Comparison of ENCODE assay signal across 10 mouse cellular contexts in genomic region chr10:9821299-9821698, GRCm38 (mm10).
A peak's percentile ranks its signal among the peaks of the same experiment; 100 is the strongest.
DNase-seq lines count a peak whose midpoint lies in the region; ATAC-seq lines count a peak whose summit lies in the region.
"Had no signal": no experiment of that assay in that cellular context is flagged by ENCODE, and none has a peak within 500 bp of the region (broad histone marks: within the 10 kb centered on the region; RNA-seq: fewer than 3 reads in every experiment).

No protein-coding gene starts in this region.

- intact Hi-C loops in left cerebral cortex, postnatal 36 days (cut with DNase I) = no loop called here

- DNase-seq in kidney, adult 11 months = peak; percentile 12
- peak; percentile 77 for DNase-seq in CD4-positive, CD25-positive, alpha-beta regulatory T cell, adult 2 months (ENCODE audit: low read depth, low spot score)
- DNase-seq in brain, adult 2 months (ENCODE audit: low read depth, low spot score) = peak; percentile 63
- DNase-seq in lung, postnatal 10 days = peak; percentile 13
- DNase-seq in left cerebral cortex, postnatal 36 days (ENCODE audit: low spot score in 2 of 2) = no peak
- DNase-seq in embryo, embryonic 11 days = no peak
- no peak for DNase-seq in spleen, postnatal 4 days (ENCODE audit: low spot score in 2 of 2)

- H3K36me3 ChIP-seq in kidney, embryonic 14.5 days (ENCODE audit: control insufficient read depth, insufficient read depth, low read length) = no peaks in the 10 kb centered on the region; the same call in 1 of the 2 replicates
- H3K36me3 ChIP-seq: stomach, embryonic 15.5 days had no signal

- no peaks in the 10 kb centered on the region for H3K4me1 ChIP-seq in kidney, embryonic 14.5 days (ENCODE audit: control insufficient read depth, insufficient read depth, low read length)
- H3K4me1 ChIP-seq: stomach, embryonic 15.5 days had no signal

- ATAC-seq in kidney, embryonic 14.5 days (ENCODE audit: low FRiP score, low TSS enrichment) = no peak
- ATAC-seq: midbrain, embryonic 16.5 days had no signal

- H3K27me3 ChIP-seq in kidney, embryonic 14.5 days (ENCODE audit: control insufficient read depth, insufficient read depth, low read length) = no peaks in the 10 kb centered on the region
- H3K27me3 ChIP-seq: stomach, embryonic 15.5 days had no signal

- H3K27ac ChIP-seq in kidney, embryonic 14.5 days (ENCODE audit: low read depth, low read length) = no peak overlapping the region
- H3K27ac ChIP-seq: stomach, embryonic 15.5 days had no signal

- 63% methylated on average over 6 of the region's 6 CpGs for WGBS in kidney, embryonic 14.5 days

- H3K4me2 ChIP-seq in kidney, embryonic 14.5 days (replicated peaks; ENCODE audit: low read depth, low read length) = no peak overlapping the region
- H3K4me2 ChIP-seq: stomach, embryonic 15.5 days had no signal

- H3K9ac ChIP-seq in kidney, embryonic 14.5 days (ENCODE audit: low read depth, low read length) = no peak overlapping the region
- H3K9ac ChIP-seq: stomach, embryonic 15.5 days had no signal

- no peaks in the 10 kb centered on the region for H3K9me3 ChIP-seq in kidney, embryonic 14.5 days (ENCODE audit: control insufficient read depth, low read length)
- H3K9me3 ChIP-seq: stomach, embryonic 15.5 days had no signal

- H3K4me3 ChIP-seq in kidney, embryonic 14.5 days (ENCODE audit: low read length) = no peak overlapping the region
- H3K4me3 ChIP-seq: stomach, embryonic 15.5 days had no signal

Comparison
In these comparisons a context has a peak if more than half of its experiments do, and no peak if none do; other contexts are left out.
1. DNase-seq: peak in kidney, adult 11 months (single experiment), CD4-positive, CD25-positive, alpha-beta regulatory T cell, adult 2 months (single experiment), brain, adult 2 months (single experiment) and lung, postnatal 10 days (single experiment); none in left cerebral cortex, postnatal 36 days (0 of 2), embryo, embryonic 11 days (single experiment) and spleen, postnatal 4 days (0 of 2).